Comparison of ENCODE assay signal across 21 mouse cellular contexts in genomic region chr3:30860705-30861104, GRCm38 (mm10). TPM values are rescaled to one million over a fixed set of nuclear protein-coding genes. Genes with fewer than 3 reads are reported as not detected.
DNase-seq lines count a peak whose midpoint lies in the region; ATAC-seq and TF ChIP-seq lines count a peak whose summit lies in the region.
"Had no signal": no experiment of that assay in that cellular context is flagged by ENCODE, and none has a peak within 500 bp of the region (broad histone marks: within the 10 kb centered on the region; RNA-seq: fewer than 3 reads in every experiment).

No protein-coding gene starts in this region.

- peak; percentile 34 for DNase-seq in urinary bladder, postnatal 14 days (ENCODE audit: low spot score)
- no peak for DNase-seq in urinary bladder, postnatal 4 days (ENCODE audit: low spot score in 2 of 2)
- DNase-seq in fat pad, adult 2 months (ENCODE audit: extremely low read depth, low read depth, low spot score) = peak; percentile 40
- no peak for DNase-seq in heart, postnatal 36 days
- DNase-seq: adrenal gland, postnatal 10 days; B cell, adult 2 months; cerebellum, adult 11-12 months; cerebellum, adult 9-10 months; cerebellum, postnatal 25 days; gastrocnemius, postnatal 10 days; heart, postnatal 10 days had no signal

- 0 out of 2 replicates have a peak, but pooled peaks have one; percentile 8 for ATAC-seq in monocyte, adult 5-6 weeks (replicated peaks; ENCODE audit: insufficient number of reproducible peaks, low FRiP score, low TSS enrichment, poor library complexity, severe bottlenecking)
- no peak for ATAC-seq in frontal cortex, adult (ENCODE audit: low TSS enrichment)
- ATAC-seq: CD4-positive, CD25-positive, alpha-beta regulatory T cell, adult 4 months; forebrain, embryonic 14.5 days; hindbrain, postnatal 0 days had no signal

- no peak for TF ChIP-seq CTCF in bone marrow macrophage, adult 2 months (IDR thresholded peaks at IDR 0.05; ENCODE audit: low read depth, low read length)

- no peak for TF ChIP-seq POLR2A in bone marrow macrophage, adult 2 months (IDR thresholded peaks at IDR 0.05; ENCODE audit: borderline replicate concordance, low read depth, low read length)

- H3K4me1 ChIP-seq in bone marrow macrophage, adult 2 months (ENCODE audit: control insufficient read depth, insufficient read depth, low read length) = peaks cover 46% of the 10 kb centered on the region

- peak overlapping the region; percentile 41 for H3K27ac ChIP-seq in bone marrow macrophage, adult 2 months (ENCODE audit: insufficient read depth, low read depth, low read length)
- H3K27ac ChIP-seq: embryonic facial prominence, embryonic 10.5 days; forebrain, embryonic 10.5 days; hindbrain, embryonic 13.5 days; hindbrain, postnatal 0 days had no signal

- no peak overlapping the region for H3K4me3 ChIP-seq in bone marrow macrophage, adult 2 months (ENCODE audit: insufficient read depth, low read length)
- H3K4me3 ChIP-seq: embryonic facial prominence, embryonic 10.5 days; forebrain, embryonic 10.5 days; hindbrain, embryonic 13.5 days had no signal

- intact Hi-C loops in heart, postnatal 36 days (cut with DNase I) = no loop called here

RNA-seq across cellular contexts. Expression of gene Gpr160, which starts 5.0 kb away (rescaled TPM):
- 20.3 and 24.8 TPM in 2 replicates for polyA plus RNA-seq in bone marrow macrophage, adult 2 months (2012; ENCODE audit: insufficient read depth, insufficient read length, missing spikeins)
- 6.4 to 17.2 TPM (median 9.5 TPM) in 3 replicates for total RNA-seq in monocyte, adult 5-6 weeks (2017)
- 1 to 10 TPM; 1.8 to 1.9 TPM for total RNA-seq in heart, postnatal 36 days (2021)
- polyA plus RNA-seq: G1E had no signal

Comparison
In these comparisons a context has a peak if more than half of its experiments do, and no peak if none do; other contexts are left out.
1. DNase-seq: peak in urinary bladder, postnatal 14 days (single experiment) and fat pad, adult 2 months (single experiment); none in urinary bladder, postnatal 4 days (0 of 2) and heart, postnatal 36 days (0 of 2).